Mouse (Mus musculus) brown adipose tissue, adult 24 weeks (tissue): Measurements from ENCODE around the gene Rasl2-9. TPM values are rescaled to one million over a fixed set of nuclear protein-coding genes. Genes with fewer than 3 reads are reported as not detected.

Experiments
- polyA plus RNA-seq: library from polyadenylated mRNA; stranded (reverse); fragments of >200 nt; gene quantifications from 2 replicates; pipeline ENCODE4 v1.2.4, GENCODE M21; 2012; ENCODE audit not compliant: missing spikeins, insufficient read depth, insufficient read length

Gene Rasl2-9
- polyA plus RNA-seq, 1 experiment, result 7.6 TPM

Other genes with a start within 250 kb of the Rasl2-9 start
- 55.3 and 59.3 TPM in 2 replicates for gene Isoc2a, start 248.8 kb downstream of the Rasl2-9 start, polyA plus RNA-seq
- gene Gm36210, start 219.4 kb downstream of the Rasl2-9 start, polyA plus RNA-seq, result not detected in 2 replicates
- 3.2 and 3.4 TPM in 2 replicates for gene Zfp628, start 210.7 kb downstream of the Rasl2-9 start, polyA plus RNA-seq
- 1.8 TPM in 1 of 2 replicates, not detected in the other for gene Nat14, start 203.9 kb downstream of the Rasl2-9 start, polyA plus RNA-seq
- gene Ssc5d, start 200.2 kb downstream of the Rasl2-9 start, polyA plus RNA-seq, result 4.9 and 5.5 TPM in 2 replicates
- gene Sbk2, start 161.5 kb downstream of the Rasl2-9 start, polyA plus RNA-seq, result 5.4 and 8.1 TPM in 2 replicates
- gene Sbk3, start 154.8 kb downstream of the Rasl2-9 start, polyA plus RNA-seq, result 0.75 TPM in 1 of 2 replicates, not detected in the other
- 5.3 and 6.3 TPM in 2 replicates for gene Zfp579, start 129.8 kb downstream of the Rasl2-9 start, polyA plus RNA-seq
- 12.4 and 19.4 TPM in 2 replicates for gene Zfp524, start 111.5 kb downstream of the Rasl2-9 start, polyA plus RNA-seq
- gene Fiz1, start 111.3 kb downstream of the Rasl2-9 start, polyA plus RNA-seq, result 10.5 and 11.9 TPM in 2 replicates
- gene Gm44973, start 110.5 kb downstream of the Rasl2-9 start, polyA plus RNA-seq, result not detected in 2 replicates
- gene Zfp865, start 105.6 kb downstream of the Rasl2-9 start, polyA plus RNA-seq, result 7.5 and 10.9 TPM in 2 replicates
- gene Ccdc106, start 105.4 kb downstream of the Rasl2-9 start, polyA plus RNA-seq, result not detected in 2 replicates
- not detected in 2 replicates for gene 4632433K11Rik, start 91.8 kb downstream of the Rasl2-9 start, polyA plus RNA-seq
- gene Zfp784, start 87.5 kb downstream of the Rasl2-9 start, polyA plus RNA-seq, result 1.2 and 1.9 TPM in 2 replicates
- gene Zfp580, start 74.4 kb downstream of the Rasl2-9 start, polyA plus RNA-seq, result 4.4 and 5.6 TPM in 2 replicates
- gene U2af2, start 63.8 kb downstream of the Rasl2-9 start, polyA plus RNA-seq, result 44.6 and 58.8 TPM in 2 replicates
- gene Epn1, start 45.7 kb downstream of the Rasl2-9 start, polyA plus RNA-seq, result 66.5 and 69.5 TPM in 2 replicates
- not detected in 2 replicates for gene Rfpl4, start 9.0 kb downstream of the Rasl2-9 start, polyA plus RNA-seq
- gene Vmn1r55, start 23.7 kb upstream of the Rasl2-9 start, polyA plus RNA-seq, result not detected in 2 replicates
- gene Vmn1r56, start 70.8 kb upstream of the Rasl2-9 start, polyA plus RNA-seq, result not detected in 2 replicates
- not detected in 2 replicates for gene Vmn1r57, start 92.5 kb upstream of the Rasl2-9 start, polyA plus RNA-seq
- gene Gm5065, start 224.6 kb upstream of the Rasl2-9 start, polyA plus RNA-seq, result not detected in 2 replicates
- gene Nlrp2, start 225.1 kb upstream of the Rasl2-9 start, polyA plus RNA-seq, result not detected in 2 replicates